Mouse (Mus musculus) megakaryocyte, adult 5-6 weeks (primary cell): ENCODE data around the gene Man2c1. TPM values are rescaled to one million over a fixed set of nuclear protein-coding genes. Genes with fewer than 3 reads are reported as not detected.

ENCODE experiments used
- ATAC-seq: 2 replicates; pipeline ENCODE4 v1.8.0; 2016; ENCODE audit warnings: mild to moderate bottlenecking, inconsistent platforms; ENCODE audit not compliant: poor library complexity, severe bottlenecking
- total RNA-seq, 2 experiments: library from RNA; stranded (forward) in 1 of 2; stranded (reverse) in 1 of 2; fragments of 153-499, 151-499 nt in 1 of 2; fragments of 221-1000, 200-1000 nt in 1 of 2; gene quantifications; 2 replicates each; pipeline versions ENCODE4 v1.2.3 to v1.2.4; 2015 to 2017

Man2c1 gene
- total RNA-seq, 2 experiments from 2014 or later = 27.4 to 35.4 TPM

DNA sequence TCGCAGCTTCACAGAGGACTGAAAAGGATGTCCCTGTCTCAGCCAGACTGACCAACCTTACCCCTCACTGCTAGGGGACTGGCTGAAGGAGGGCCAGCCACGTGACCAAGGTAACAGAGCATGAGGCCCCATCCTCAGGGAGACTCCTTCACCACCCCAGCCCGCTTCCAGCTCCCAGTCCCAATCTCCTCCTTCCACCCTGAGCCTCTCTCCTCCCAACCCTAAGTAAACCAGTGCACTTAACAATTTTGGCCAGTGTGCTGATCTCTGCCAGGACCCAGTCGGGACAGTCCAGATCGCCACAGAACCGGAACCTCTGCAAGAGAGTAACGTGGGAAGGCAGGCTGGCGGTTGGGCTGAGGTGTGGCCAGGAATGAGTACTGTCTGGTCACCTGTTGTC, 26.3 kb downstream of the Man2c1 start:
- no peak for ATAC-seq

DNA sequence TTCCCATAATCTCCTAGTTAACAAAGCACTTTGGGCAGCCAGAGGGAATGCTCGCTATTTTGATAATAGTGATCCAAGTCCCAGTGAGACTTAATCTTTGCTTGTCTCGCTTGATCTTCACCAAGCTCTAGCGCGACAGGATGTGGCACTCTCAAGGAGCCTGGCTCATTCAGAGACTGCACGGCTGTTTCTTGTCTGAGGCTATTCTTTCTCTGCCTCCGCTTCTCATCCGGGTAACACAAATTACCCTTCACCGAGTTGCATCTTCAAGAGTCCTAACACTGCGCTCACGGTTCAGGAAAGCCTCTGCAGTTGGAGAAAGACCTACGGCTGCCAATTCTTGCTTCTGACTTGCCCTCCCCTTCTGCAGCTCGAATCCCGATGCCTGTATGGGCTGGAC, 27.0 kb downstream of the Man2c1 start:
- ATAC-seq = no peak

DNA sequence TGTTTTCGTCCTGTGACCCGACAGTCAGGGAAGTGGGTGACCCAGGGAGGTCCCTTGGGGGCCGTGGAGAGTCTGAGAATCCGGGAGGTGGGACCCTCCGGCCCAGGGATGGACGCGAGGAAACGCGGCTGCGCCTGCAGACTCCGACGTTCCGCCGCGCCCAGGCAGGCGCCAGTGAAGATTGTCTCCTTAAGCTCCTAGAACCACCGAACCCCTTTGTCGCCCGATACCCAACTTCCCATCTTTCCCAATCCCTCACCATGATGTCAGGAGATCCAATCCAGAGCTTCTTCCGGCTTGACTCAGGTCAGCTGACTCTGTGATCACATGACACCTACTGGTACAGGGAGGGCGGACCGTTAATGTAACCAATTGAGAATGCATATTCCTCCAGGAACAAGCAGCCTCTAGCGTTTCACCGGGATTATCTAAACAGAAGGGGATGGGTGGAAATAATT, 27.6 kb downstream of the Man2c1 start, which contains the start of gene Commd4:
Commd4 (minus strand) TSS at position 319 of the 458 bp plus-strand sequence.
- ATAC-seq = peak; percentile 91

DNA sequence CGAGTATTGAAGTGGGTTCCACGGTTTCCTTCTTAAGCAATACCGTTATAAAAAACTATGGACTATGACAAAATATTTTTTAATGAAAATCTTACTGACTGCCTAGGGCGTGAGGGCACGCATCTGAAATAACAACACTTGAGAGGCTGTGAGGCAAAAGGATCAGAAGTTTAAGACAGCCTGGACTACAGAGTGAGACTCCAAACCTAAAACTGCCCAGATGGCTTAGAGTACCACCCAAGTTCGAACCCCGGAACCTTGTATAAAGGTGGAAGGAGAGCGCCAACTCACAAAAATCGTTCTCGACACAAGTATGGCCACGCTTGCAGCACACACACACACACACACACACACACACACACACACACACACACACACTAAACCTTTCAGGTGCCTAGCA, 28.0 kb downstream of the Man2c1 start:
- ATAC-seq = no peak

DNA sequence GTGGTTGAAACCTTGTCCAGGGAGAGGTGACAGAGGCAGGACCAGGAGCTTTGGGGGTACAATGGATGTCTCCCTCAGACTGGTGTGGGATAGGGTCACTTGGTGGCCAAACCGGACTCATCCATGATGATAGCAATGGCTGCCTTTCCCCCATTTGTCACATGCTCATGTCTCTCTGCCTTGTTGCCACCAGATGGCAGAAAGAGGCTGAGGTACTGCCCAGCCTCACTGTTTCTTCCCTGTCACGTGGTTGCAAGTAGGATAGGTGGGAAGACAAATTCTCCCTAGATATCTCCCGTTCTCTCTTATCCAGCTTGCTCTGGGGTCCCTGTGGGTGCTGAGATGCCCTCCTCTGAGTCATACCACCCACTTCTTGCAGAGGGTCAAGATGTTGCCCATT, 32.0 kb downstream of the Man2c1 start:
- ATAC-seq = 0 out of 2 replicates have a peak, but pooled peaks have one; percentile 33

DNA sequence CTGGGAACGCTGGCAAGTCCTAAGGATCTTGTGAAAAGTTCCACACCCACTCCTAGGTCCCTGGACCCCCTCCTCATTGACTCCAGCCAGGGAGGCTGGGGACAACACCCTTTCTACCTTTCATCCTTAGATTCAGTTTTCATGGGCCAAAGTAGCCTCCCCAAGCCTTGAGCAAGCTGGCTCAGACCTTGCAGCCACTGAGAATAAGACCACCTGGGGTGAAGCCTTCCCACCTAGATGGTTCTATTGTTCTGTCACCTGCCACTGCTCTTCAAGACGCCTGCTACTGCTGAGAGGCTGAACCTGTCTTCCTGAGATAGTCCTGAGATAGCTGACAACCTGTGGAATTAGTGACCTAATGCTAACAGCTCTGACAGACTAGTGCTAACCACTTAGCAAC, 32.6 kb downstream of the Man2c1 start:
- no peak for ATAC-seq

DNA sequence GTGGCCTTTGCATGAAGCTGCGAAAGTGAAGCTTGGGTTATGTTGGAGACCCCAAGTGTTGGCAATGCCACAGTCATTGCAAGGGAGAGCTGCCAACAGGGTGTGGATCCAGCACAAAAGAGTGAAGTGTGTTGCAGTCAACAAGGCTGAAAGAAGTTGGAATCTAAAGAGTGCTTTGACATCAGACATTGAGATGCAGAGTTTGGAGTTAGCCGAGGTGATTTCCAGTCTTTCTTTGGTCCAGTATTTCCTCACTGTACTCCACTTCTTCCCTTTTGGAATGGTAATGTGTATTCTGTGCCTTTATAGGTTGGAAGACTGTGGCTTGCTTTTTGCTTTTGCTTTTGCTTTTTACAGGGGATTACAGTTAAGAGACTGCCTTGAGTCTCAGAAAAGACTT, 35.7 kb downstream of the Man2c1 start:
- ATAC-seq = no peak

DNA sequence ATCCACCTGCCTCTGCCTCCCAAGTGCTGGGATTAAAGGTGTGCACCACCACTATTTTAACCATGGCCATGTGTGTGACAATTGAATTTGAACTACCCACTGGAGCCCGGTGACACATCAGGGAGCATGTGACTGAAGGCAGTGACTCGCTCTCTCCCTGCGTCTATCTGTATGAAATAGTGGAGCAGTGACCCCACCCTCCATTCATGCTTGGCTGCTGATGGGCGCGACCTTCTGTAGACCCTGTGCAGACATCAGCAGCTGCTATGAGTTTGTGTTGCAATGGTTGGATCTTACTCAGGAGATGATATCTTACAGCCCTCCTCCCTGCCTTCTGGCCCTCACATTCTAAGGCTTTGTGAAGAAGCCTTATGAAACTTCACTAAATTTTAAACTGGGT, 37.9 kb downstream of the Man2c1 start:
- ATAC-seq = no peak

Other genes starting within 250 kb of the Man2c1 start
- 3.6 and 4.0 TPM in 2 replicates for gene Snx33, start 202.3 kb upstream of the Man2c1 start, total RNA-seq (2015)
- gene Snx33, start 202.3 kb upstream of the Man2c1 start, total RNA-seq (2017) = 2.2 and 3.1 TPM in 2 replicates
- gene Imp3, start 193.2 kb upstream of the Man2c1 start, total RNA-seq (2015) = 71.0 and 83.9 TPM in 2 replicates
- 34.2 and 54.6 TPM in 2 replicates for gene Imp3, start 193.2 kb upstream of the Man2c1 start, total RNA-seq (2017)
- gene Snupn, start 179.8 kb upstream of the Man2c1 start, total RNA-seq (2015) = 3.5 and 4.6 TPM in 2 replicates
- 5.0 and 7.1 TPM in 2 replicates for gene Snupn, start 179.8 kb upstream of the Man2c1 start, total RNA-seq (2017)
- gene Ptpn9, start 135.8 kb upstream of the Man2c1 start, total RNA-seq (2015) = 11.9 and 12.6 TPM in 2 replicates
- 9.8 and 10.9 TPM in 2 replicates for gene Ptpn9, start 135.8 kb upstream of the Man2c1 start, total RNA-seq (2017)
- gene Sin3a, start 58.6 kb upstream of the Man2c1 start, total RNA-seq (2015) = 83.5 and 87.5 TPM in 2 replicates
- 89.8 and 96.9 TPM in 2 replicates for gene Sin3a, start 58.6 kb upstream of the Man2c1 start, total RNA-seq (2017)
- gene Neil1, start 17.6 kb downstream of the Man2c1 start, total RNA-seq (2015) = 5.4 and 5.5 TPM in 2 replicates
- 2.1 and 4.1 TPM in 2 replicates for gene Neil1, start 17.6 kb downstream of the Man2c1 start, total RNA-seq (2017)
- 100 and 108 TPM in 2 replicates for gene Commd4, start 27.6 kb downstream of the Man2c1 start, total RNA-seq (2015)
- 150 and 151 TPM in 2 replicates for gene Commd4, start 27.6 kb downstream of the Man2c1 start, total RNA-seq (2017)
- not detected in 2 replicates for gene Trcg1, start 105.9 kb downstream of the Man2c1 start, total RNA-seq (2015)
- gene Trcg1, start 105.9 kb downstream of the Man2c1 start, total RNA-seq (2017) = not detected in 2 replicates
- gene 1700017B05Rik, start 131.9 kb downstream of the Man2c1 start, total RNA-seq (2015) = 15.6 and 17.9 TPM in 2 replicates
- gene 1700017B05Rik, start 131.9 kb downstream of the Man2c1 start, total RNA-seq (2017) = 8.4 and 15.1 TPM in 2 replicates